Mouse (Mus musculus) heart, adult 2 months (tissue): ENCODE data around the gene A1cf.

Source experiments
- CTCF ChIP-seq: fragments of 200-600 bp; IDR thresholded peaks from 2 replicates; pipeline ENCODE4 v1.8.1; 2022; ENCODE audit warnings: antibody characterized with exemption, mild to moderate bottlenecking, moderate library complexity
- EP300 ChIP-seq: fragments of 200-500 bp; IDR thresholded peaks from 2 replicates; pipeline ENCODE4 v1.6.1; 2011; ENCODE audit warnings: low read depth, low read length, control low read depth; ENCODE audit not compliant: insufficient read depth
- POLR2A ChIP-seq: fragments of 200-500 bp; IDR thresholded peaks from 2 replicates; pipeline ENCODE4 v1.6.1; 2011; ENCODE audit warnings: mild to moderate bottlenecking, low read depth, low read length, control low read depth; ENCODE audit not compliant: insufficient read depth

DNA sequence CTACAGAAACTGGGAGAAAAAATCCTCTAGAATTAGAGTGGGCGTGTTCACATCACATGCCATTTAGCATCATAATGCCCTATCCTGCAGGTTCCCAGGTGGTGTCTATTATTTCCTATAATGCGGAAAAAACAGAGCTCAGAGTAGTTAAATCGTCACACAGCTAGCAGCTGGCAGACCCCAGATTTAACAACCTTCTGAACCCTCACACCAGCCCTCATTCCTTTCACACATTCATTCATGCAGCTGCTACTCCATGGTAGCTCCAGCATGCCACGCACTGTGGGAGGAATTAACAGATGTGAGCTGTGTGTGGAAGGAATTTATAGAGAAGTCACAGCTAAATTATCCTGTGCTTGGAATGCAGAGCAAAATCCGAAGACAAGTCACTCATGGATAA lies 53.3 kb downstream of the A1cf start:
- no peak for TF ChIP-seq EP300
- TF ChIP-seq POLR2A: no peak
- TF ChIP-seq CTCF: no peak
